Mouse (Mus musculus) lung, adult 2 months (tissue): ENCODE measurements around the gene Med16. TPM values are rescaled to one million over a fixed set of nuclear protein-coding genes. Genes with fewer than 3 reads are reported as not detected.

Experiments used
- DNase-seq: peaks from one replicate; pipeline ENCODE4 v3.0.0; 2022
- H3K4me1 ChIP-seq: fragments of 200-500 bp; 2 replicates; pipeline ENCODE4 v1.6.1; 2011; ENCODE audit warnings: low read length; ENCODE audit not compliant: control insufficient read depth, insufficient read depth
- H3K4me3 ChIP-seq: fragments of 200-500 bp; replicated peaks from 2 replicates; pipeline ENCODE3; 2011; ENCODE audit warnings: low read depth, mild to moderate bottlenecking, control low read depth, low read length; ENCODE audit errors: extremely low read depth
- CTCF ChIP-seq: fragments of 200-500 bp; IDR thresholded peaks from 2 replicates; pipeline ENCODE4 v1.5.1; 2011; ENCODE audit warnings: mild to moderate bottlenecking, low read length, control low read depth; ENCODE audit not compliant: insufficient read depth
- POLR2A ChIP-seq: fragments of 200-500 bp; IDR thresholded peaks from 2 replicates; pipeline ENCODE4 v1.6.1; 2011; ENCODE audit warnings: low read depth, mild to moderate bottlenecking, control low read depth, low read length, borderline replicate concordance; ENCODE audit errors: extremely low read depth
- WGBS: fragments of 180-500 bp; shearing (Covaris S2); methylation state at CpG from one replicate; pipeline ENCODE4 v1.1.7; 2018; 5-methylcytosine and 5-hydroxymethylcytosine counted together
- polyA plus RNA-seq: library from polyadenylated mRNA; depleted of rRNA; stranded (reverse); fragments of >200 nt; gene quantifications from 2 replicates; pipeline ENCODE4 v1.2.3, GENCODE M21; 2012

Gene Med16
- polyA plus RNA-seq, 1 experiment, result 76.2 TPM

DNA sequence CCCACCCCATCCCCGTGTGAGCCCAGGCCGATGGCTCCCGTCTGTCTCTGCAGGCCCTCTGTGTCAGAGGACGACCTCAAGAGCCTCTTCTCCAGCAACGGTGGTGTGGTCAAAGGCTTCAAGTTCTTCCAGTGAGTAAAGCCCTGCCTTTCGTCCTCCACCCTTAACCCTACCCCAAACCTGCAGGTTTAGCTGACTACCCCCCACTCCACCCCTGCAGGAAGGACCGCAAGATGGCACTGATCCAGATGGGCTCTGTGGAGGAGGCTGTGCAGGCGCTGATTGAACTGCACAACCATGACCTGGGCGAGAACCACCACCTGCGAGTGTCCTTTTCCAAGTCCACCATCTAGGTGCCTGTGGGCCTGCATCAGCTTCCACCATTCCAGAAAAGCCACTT is 45.8 kb downstream of the Med16 start:
- no peak for DNase-seq
- no peak overlapping the region for H3K4me3 ChIP-seq
- TF ChIP-seq CTCF, result no peak
- no peak for TF ChIP-seq POLR2A
- peaks cover 16% of the 10 kb centered on the region for H3K4me1 ChIP-seq
- 62% methylated on average over 10 of the region's 10 CpGs for WGBS

DNA sequence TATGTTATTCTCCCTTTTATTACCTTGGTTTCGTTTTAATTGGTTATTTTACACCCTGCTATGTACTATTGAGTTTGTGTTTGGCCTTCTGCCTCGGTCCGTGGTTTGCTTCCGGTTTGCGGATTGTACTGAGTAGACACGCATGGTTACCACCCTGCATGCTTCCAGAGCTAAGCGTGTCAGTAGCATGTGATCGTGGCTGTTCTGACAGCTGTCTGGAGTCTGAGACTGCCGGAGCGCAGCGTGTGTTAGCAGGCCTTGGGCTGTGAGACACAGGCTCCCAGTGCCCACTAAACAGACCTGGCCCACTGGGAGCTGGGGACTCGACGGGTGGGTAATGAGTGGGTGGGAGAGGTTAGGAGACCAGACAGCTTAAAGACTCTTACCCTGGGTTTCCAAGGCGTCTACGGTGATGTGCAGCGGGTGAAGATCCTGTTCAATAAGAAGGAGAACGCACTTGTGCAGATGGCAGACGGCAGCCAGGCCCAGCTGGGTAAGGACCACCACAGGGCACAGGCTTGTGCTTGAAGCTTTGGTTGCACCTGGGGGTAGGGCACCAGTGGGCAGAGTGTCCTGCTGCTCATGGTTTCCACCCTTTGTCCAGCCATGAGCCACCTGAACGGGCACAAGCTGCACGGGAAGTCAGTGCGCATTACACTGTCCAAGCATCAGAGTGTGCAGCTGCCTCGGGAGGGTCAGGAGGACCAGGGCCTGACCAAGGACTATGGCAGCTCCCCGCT is 46.5 kb downstream of the Med16 start:
- no peak for TF ChIP-seq POLR2A
- no peak for TF ChIP-seq CTCF
- peak; percentile 7 for DNase-seq
- Histone ChIP-seq H3K4me1 (peaks cover 23% of the 10 kb centered on the region), H3K4me3 (no peak overlapping the region)
- 74% methylated on average over 23 of the region's 23 CpGs for WGBS

DNA sequence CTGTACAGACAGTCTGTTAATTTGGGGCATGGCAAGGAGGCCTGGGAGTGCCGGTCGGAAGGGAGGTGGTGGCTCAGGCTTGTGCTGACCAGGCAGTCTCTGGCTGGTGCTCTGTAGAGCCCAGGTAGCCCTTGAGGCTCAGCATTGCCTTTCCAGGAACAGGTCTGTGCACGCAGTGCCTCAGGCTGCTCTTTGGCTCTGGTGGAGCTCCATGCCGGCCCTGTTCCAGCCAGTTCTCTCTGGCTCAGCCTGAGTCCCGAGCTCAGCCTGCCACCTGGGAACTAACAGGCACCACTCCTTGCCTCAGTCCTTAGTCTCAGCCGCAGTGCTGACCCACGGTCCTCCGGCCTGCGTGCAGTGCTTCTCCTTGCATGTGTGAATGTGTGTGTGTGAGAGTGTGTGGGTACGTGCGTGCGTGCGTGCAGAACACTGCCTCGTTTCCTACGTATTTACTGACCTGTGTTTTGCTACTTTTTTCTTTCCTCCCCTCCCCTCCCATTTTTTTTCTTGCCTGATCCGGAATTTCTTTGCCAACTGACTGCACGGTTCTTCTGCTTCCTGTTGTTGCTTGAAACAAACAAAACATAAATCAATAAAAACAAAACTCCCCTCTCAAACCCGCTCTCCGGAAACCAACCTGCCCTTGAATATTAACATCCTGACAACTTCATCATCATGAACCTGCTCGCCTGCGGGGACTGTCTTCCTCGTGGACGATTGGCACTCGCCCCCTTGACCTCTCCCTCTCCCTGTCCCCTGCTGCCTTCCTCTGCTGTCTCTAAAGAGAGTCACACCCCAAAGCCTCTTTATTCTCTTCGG is 47.3 kb downstream of the Med16 start:
- H3K4me1 ChIP-seq, result peaks cover 31% of the 10 kb centered on the region
- TF ChIP-seq POLR2A (no peak), CTCF (no peak)
- WGBS, result 54% methylated on average over 25 of the region's 25 CpGs
- no peak for DNase-seq
- H3K4me3 ChIP-seq, result no peak overlapping the region

DNA sequence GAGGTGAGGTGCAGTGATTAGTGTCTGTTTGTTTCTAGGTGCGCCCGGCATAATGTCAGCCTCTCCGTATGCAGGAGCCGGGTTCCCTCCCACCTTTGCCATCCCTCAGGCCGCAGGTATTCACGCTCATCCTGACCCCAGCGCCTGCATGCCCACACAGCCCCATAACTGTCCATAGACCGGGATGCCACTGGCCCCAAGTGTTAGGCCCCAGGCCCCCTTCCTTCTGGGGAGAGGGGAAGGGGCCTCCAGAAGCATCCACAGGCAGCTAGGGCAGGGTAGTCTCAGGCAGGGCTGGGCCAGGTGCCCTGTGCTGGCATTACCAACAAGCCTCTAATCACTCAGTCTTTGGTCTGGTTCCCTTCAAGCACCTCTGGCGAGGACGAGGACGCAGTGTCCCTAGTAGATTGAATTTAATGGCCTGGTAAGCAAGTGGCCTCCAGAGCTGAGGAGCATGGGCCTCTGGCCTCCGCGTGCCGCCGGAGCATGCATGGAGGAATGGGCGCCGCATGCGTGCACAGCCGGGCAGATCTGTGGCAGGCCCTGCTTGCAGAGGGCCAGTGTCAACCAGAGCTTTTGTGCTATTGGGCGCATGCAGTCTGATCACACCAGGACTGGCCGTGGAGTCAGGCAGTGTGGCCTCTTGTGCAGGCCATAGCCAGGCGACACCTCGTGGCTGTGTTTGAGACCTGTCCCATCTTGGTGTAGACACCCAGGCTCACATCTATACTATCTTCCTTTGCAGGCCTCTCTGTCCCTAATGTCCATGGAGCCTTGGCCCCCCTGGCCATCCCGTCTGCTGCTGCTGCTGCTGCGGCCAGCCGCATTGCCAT is 48.4 kb downstream of the Med16 start:
- Histone ChIP-seq H3K4me3 (no peak overlapping the region), H3K4me1 (peaks cover 34% of the 10 kb centered on the region)
- no peak for DNase-seq
- 90% methylated on average over 26 of the region's 26 CpGs for WGBS
- no peak for TF ChIP-seq POLR2A
- TF ChIP-seq CTCF, result no peak

DNA sequence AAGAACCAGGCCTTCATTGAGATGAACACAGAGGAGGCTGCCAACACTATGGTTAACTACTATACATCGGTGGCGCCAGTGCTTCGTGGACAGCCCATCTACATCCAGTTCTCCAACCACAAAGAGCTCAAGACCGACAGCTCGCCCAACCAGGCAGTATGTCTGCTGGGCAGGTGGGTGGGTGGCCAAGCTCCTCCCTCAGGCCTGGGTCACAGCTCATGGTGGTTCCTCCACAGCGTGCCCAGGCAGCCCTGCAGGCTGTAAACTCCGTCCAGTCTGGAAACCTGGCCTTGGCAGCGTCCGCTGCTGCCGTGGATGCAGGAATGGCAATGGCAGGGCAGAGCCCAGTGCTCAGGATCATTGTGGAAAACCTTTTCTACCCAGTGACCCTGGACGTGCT is 49.6 kb downstream of the Med16 start:
- TF ChIP-seq CTCF, result no peak
- no peak for TF ChIP-seq POLR2A
- WGBS, result 60% methylated on average over 11 of the region's 11 CpGs
- DNase-seq, result peak; percentile 12
- peaks cover 34% of the 10 kb centered on the region for H3K4me1 ChIP-seq
- H3K4me3 ChIP-seq, result no peak overlapping the region

DNA sequence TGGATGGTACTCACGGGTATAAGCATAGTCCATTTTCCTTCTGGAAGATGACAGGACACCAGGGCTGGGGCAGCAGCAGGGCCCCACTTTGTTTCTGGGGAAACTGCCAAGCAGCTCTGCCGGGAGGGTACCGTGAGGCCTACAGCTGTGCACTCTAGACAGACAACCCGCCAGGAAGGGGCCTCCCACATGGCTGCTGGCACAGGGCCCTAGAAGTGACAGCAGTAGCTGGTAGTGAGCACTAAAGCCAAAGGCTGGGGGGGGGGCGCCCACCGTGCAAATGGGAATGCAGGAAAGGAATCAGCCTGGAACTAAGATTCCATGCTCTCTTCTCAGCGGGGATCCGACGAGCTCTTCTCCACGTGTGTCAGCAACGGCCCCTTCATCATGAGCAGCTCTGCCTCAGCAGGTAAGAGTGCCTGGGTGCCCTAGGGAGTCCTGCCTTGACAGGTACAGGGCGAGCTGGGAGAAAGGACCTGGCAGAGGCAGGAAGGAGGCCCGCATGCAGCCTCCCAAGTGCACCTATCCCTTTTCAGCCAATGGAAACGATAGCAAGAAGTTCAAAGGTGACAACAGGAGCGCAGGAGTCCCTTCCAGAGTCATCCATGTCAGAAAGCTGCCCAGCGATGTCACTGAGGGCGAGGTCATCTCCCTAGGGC is 50.2 kb downstream of the Med16 start:
- H3K4me1 ChIP-seq, result peaks cover 34% of the 10 kb centered on the region
- no peak for DNase-seq
- H3K4me3 ChIP-seq, result no peak overlapping the region
- TF ChIP-seq POLR2A, result no peak
- 24% methylated on average over 17 of the region's 17 CpGs for WGBS

DNA sequence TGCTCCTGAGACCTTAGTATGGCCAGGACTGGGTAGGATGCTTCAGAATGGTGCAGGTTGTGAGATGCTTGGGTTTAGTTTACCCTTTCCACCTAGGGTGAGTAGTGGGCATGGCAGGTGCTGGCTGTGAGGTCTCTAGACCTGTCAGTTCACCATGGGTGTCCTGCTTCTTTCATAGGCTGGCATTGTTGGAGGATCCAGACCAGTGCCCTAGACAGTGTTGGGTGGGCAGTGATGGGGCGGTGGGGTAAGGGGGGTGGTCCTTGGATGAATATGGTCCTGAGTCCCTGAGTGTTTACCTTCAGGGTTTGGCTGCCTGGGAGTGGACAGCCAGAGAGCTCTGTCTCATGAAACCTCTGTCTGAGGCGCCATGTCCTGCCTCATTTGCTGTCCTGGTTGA is 50.8 kb downstream of the Med16 start:
- no peak for DNase-seq
- WGBS, result 59% methylated on average over 2 of the region's 2 CpGs
- TF ChIP-seq POLR2A (no peak), CTCF (no peak)
- Histone ChIP-seq H3K4me3 (peak overlapping the region; percentile 6), H3K4me1 (peaks cover 36% of the 10 kb centered on the region)

DNA sequence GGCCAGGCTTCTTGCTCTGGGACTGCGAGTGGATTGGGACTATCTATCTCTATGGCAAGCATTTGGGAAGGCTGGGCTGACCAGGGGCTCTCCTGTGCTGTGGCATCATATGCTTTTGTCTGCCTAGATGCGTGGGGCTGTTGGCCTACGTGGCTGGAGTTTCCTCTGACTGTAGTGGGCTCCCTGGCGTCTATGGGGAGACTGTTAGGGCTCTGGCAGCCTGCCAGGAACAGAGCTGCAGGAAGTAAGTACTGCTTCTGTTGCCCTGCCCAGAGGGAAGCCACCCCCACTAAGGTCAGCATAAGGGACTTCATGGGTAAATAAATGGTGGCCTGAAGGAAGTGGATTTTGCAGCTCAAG is 51.3 kb downstream of the Med16 start:
- DNase-seq, result peak; percentile 62
- TF ChIP-seq CTCF (no peak), POLR2A (no peak)
- 3% methylated on average over 4 of the region's 4 CpGs for WGBS
- Histone ChIP-seq H3K4me3 (peak overlapping the region; percentile 25), H3K4me1 (peaks cover 41% of the 10 kb centered on the region)
